Mouse (Mus musculus): ENCODE data around the gene Fam155a.

DNA sequence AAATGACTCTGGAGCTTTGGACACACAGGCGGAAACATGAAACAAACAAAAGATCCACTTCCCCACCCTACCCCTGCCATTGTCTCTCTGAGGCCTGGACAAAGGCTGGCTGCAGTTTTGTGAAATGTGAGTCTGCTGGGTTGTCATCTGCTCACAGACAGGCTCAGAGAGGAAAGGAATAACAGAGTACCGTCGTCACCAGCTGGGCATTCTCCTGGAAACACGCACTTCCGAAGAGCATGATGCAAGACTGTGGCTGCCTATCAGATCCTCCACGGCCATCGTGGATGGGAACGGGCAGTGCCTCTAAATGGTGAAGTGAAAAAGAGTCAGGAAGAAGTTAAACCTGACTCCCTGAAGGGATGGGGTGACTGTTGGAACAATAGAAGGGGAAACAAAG, 509.4 kb downstream of the Fam155a start:
- TF ChIP-seq CTCF (IDR thresholded peaks at IDR 0.05; ENCODE audit: low read depth): no peak
- TF ChIP-seq EP300 (IDR thresholded peaks at IDR 0.05; ENCODE audit: low read depth): no peak

All from heart, postnatal 0 days (tissue).